Mouse (Mus musculus) cerebellum, adult 11 months (tissue): Measurements from ENCODE around the gene Baat.
"Not testable (repeated sequence)": the region's sequence is repeated elsewhere in the genome, so short reads cannot be mapped to it uniquely, and the experiment has no call there.

ENCODE experiments used
- DNase-seq: peaks from one replicate; pipeline ENCODE4 v3.0.0; 2022

The Baat gene

DNA sequence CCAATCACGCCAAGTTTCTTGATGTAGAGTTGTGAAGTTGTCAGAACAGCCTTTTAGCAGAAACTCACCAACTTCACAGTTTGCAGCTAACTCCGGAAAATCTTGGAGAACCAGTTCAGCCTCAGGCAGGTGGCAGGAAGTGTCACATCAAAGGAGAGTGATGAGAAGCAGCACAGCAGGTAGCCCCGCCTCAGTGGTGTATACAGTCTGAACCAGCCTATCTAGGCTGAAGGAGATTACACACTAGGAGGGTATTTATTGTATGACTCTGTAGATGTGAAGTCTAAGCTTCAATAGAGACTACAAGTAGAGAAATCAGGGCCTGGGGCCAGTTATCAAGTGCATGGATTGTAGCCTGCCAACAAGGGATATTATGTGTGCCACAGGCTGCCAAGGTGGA is 25.5 kb downstream of the Baat start:
- DNase-seq: no peak

GRCm38 (mm10) chr4:49480104-49480760 is 26.1 kb downstream of the Baat start:
- no peak for DNase-seq

- DNase-seq: not testable (repeated sequence)
Observed at GRCm38 (mm10) chr4:49479035-49479434, 27.3 kb downstream of the Baat start.

DNA sequence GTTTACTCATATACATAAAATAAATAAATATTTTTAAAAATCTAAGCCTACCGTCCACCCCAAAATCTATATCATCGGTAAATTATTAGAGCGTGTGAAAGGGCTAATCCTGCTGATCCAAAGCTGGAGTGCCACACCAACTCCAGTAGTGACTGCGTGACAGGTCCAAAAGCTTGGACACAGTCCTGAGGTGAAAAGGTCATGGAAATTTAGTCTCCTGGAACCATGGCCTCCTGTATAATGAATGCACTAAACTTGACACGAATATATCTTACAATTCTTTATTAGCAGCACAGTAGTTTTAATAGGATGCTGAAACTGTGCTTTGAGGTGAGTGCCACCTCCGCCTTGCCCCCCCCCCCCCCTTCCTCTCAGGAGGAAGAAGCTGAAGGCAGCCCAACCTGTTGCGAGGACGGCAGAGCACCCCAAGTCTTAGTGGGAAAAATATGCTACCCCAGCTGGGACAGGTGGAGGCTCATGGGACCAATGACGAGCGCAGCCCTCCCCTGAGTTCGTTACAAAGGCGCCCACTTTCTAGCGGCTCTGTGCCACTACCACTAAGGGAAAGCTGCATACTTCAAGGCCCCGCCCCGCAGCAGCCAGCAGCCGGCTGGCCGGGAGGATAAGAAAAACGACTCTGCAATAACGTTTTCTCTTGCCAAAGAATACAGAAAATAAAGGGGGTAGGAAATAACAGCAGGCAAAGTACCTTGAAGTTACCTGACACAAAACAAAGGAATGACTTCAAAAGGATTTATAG is 28.1 kb downstream of the Baat start:
- no peak for DNase-seq

- DNase-seq: no peak
Observed at GRCm38 (mm10) chr4:49474583-49474982, 31.8 kb downstream of the Baat start.

DNA sequence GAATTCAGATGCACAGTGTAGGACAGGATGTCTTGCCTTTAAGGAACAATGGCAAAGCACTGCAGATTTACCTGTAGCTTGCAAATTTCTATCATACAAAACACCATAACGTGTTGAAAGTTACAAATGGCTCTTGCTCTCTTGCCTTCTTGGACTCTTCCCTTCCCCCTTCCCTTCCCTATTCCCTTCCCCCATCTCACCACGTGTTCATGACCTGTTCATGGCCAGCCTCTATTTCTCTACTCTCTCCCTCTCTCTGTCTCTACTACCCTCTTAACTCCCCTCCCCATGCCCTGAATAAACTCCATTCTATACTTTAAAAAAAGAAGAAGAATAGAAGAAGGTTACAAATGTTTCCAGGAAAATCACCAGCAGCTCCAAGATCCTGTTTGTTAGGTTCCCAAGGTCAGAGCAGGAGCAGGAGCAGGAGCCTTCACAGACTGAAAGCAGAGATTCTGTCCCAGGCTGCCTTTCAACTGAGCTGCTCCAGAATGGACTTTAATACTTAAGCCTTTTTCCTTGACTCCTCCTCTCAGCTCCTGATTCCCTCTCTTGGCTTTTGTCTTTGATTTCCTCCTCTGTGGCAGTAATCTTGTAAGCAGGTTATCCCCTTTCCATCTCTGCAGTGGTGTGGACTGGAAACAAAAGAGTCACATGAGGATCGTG is 32.8 kb downstream of the Baat start, which contains the start of gene Acnat1:
Gene Acnat1, minus strand, starts transcription at position 478 of the 666 bp plus-strand sequence.
- DNase-seq: no peak

DNA sequence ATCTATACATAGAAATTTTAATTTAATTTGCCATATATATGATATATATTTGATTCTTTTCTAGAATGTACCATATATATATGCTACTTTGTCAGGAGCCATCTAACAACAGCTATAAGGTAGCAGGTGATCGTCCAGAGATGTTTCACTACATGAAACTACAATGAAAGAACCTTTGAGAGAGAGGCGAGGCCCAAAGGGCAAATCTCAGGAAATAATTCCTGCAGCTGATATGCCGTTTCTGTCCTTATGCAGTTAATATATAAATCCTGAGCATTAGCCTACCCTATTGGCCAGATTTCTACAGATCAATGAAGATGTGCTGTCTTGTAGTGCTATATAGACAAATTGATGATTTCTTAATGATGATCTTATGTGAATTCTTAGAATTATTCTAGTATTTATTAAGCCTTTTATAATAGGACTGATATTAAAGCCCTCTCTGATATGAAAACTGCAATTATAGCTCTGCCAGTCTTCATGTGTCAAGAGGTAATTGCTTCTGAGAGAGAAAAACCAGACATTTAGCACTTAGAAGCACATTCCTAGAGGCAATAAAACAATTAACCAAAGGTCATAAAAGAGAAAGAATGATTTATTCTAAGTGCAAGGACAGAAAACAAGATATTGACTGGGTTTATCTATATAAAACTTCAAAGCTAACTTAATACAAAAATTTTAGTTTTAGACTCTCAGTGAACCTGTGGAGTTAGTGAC is 36.8 kb downstream of the Baat start:
- DNase-seq: no peak

DNA sequence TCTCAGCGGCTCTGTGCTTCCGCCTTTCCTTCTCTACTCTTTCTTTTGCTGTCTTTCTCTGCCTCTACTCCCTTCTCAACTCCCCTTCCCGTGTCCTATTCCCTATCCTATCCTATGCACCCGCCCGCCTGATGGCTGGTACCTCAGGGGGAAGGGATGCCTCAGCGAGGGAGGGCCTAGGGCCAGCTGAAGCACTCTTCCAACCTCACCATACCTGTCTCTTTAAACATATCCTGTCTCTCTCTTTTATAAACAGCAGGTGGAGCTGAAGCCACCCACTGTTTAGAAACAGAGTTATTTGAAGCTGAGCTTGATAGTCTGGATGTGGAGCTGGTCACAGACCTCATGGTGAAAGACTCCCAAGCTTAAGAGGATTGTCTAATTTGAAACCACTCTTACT is 39.0 kb downstream of the Baat start:
- no peak for DNase-seq

- DNase-seq: no peak
Observed at GRCm38 (mm10) chr4:49456171-49456570, 50.2 kb downstream of the Baat start.

DNA sequence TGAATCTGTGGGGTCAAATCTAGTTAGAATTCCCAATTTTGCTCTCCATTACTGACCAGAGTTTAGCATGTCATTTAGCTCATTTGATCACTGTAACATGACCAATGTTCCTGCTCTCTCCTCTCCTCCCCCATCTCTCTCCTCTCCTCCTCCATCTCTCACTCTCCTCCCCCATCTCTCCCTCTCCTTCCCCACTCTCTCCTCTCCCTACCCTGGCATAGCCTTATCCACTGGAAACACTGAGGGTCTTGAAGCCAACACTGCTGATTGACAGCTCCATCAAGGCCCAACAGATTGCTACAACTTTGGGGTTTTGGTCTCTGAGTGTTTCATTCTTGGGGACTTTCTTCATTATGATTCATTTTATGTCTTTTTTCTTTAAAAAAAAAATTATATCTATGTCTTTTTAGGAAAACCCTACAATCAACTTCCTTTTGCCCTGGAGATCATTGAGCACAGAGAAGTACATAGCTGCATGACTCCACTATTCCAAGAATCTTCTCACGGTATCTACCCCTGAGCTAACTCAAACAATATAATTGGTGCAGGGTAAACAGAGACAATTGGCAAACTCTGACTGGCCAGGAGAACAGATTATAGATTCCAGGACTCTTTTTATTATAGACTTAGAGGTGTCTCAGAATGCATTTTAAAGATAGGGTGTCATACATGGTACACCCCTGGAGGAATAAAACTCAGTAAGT is 54.4 kb downstream of the Baat start:
- no peak for DNase-seq

DNA sequence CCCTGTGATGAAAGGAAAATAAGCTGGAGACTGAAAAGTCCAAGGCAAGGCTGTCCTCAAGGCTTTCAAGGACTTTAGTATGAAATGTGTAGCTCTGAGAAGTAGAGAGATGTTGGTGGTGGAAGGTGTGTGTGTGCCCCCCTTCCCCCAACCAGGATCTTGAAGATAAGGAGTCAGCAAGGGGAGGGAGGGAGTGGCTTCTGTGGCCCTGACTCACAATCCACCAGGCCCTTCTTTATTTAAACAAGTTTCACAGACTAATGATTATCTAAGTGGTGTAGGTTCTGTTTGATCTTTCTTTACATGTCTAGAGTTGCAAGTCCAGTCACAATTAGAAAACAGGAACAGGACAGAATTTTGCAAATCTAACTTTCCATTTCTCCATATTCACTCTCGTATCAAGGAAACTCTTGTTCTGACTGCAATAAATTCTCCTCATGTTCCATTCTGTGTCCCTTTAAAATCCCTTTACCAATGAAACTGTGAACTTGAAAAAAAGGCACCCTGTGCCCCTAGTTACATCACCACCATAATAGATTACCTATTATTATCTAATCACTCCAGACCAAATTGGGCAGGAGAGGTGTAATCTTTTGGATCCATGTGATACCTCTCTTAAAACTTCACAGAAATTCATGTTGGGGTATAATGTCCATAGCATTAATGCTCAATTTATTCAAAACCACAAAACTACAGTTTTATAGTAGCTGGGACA is 55.1 kb downstream of the Baat start:
- not testable (repeated sequence) for DNase-seq
